Mouse (Mus musculus): ENCODE data around the gene Ikbkg. TPM values are rescaled to one million over a fixed set of nuclear protein-coding genes. Genes with fewer than 3 reads are reported as not detected.

Gene Ikbkg
- polyA plus RNA-seq, 1 experiment from 2014 or later = 19.1 TPM

- Histone ChIP-seq H3K36me3 (ENCODE audit: control insufficient read depth, insufficient read depth, low read length) (no peaks in the 10 kb centered on the region), H3K27ac (replicated peaks; ENCODE audit: low read depth, low read length) (no peak within 1 kb of the TSS), H3K4me2 (ENCODE audit: low read depth, severe bottlenecking) (peak within 1 kb of the TSS; percentile 51), H3K27me3 (ENCODE audit: control insufficient read depth, insufficient read depth, low read length) (no peaks in the 10 kb centered on the region), H3K4me3 (ENCODE audit: low read depth, low read length) (peak within 1 kb of the TSS; percentile 39), H3K9me3 (ENCODE audit: control insufficient read depth, low read length) (no peaks in the 10 kb centered on the region), H3K9ac (ENCODE audit: low read length) (peak within 1 kb of the TSS; percentile 56), H3K4me1 (ENCODE audit: control insufficient read depth, insufficient read depth, low read length) (no peaks in the 10 kb centered on the region)
- ATAC-seq (ENCODE audit: insufficient number of reproducible peaks, low FRiP score, low TSS enrichment, low read depth) = peak; percentile 94
- peak; percentile 82 for DNase-seq (ENCODE audit: low spot score)
- 32% methylated on average over 32 of the region's 32 CpGs for WGBS
Observed at GRCm38 (mm10) chrX:74372888-74373549, 20.1 kb upstream of the Ikbkg start, which contains the start of the genes Ubl4a and Slc10a3. Gene Ubl4a, minus strand, starts transcription at chrX:74373218. Gene Slc10a3, minus strand, starts transcription at chrX:74373349.

- Histone ChIP-seq H3K4me1 (ENCODE audit: control insufficient read depth, insufficient read depth, low read length) (no peaks in the 10 kb centered on the region), H3K4me3 (ENCODE audit: low read depth, low read length) (no peak overlapping the region), H3K27me3 (ENCODE audit: control insufficient read depth, insufficient read depth, low read length) (no peaks in the 10 kb centered on the region), H3K36me3 (ENCODE audit: control insufficient read depth, insufficient read depth, low read length) (0 out of 2 replicates have a peak, but pooled peaks cover 2% of the 10 kb centered on the region), H3K9ac (ENCODE audit: low read length) (no peak overlapping the region), H3K4me2 (ENCODE audit: low read depth, severe bottlenecking) (no peak overlapping the region), H3K27ac (replicated peaks; ENCODE audit: low read depth, low read length) (no peak overlapping the region), H3K9me3 (ENCODE audit: control insufficient read depth, low read length) (no peaks in the 10 kb centered on the region)
- WGBS = 60% methylated on average over 2 of the region's 2 CpGs
- DNase-seq (ENCODE audit: low spot score) (no peak), ATAC-seq (ENCODE audit: insufficient number of reproducible peaks, low FRiP score, low TSS enrichment, low read depth) (no peak)
Observed at GRCm38 (mm10) chrX:74384451-74384850, 8.6 kb upstream of the Ikbkg start.

GRCm38 (mm10) chrX:74388153-74388552 lies 4.9 kb upstream of the Ikbkg start:
- Histone ChIP-seq H3K4me3 (ENCODE audit: low read depth, low read length) (no peak overlapping the region), H3K4me2 (ENCODE audit: low read depth, severe bottlenecking) (no peak overlapping the region), H3K9me3 (ENCODE audit: control insufficient read depth, low read length) (no peaks in the 10 kb centered on the region), H3K36me3 (ENCODE audit: control insufficient read depth, insufficient read depth, low read length) (0 out of 2 replicates have a peak, but pooled peaks cover 2% of the 10 kb centered on the region), H3K27ac (replicated peaks; ENCODE audit: low read depth, low read length) (no peak overlapping the region), H3K4me1 (ENCODE audit: control insufficient read depth, insufficient read depth, low read length) (no peaks in the 10 kb centered on the region), H3K27me3 (ENCODE audit: control insufficient read depth, insufficient read depth, low read length) (no peaks in the 10 kb centered on the region), H3K9ac (ENCODE audit: low read length) (no peak overlapping the region)
- ATAC-seq (ENCODE audit: insufficient number of reproducible peaks, low FRiP score, low TSS enrichment, low read depth) (no peak), DNase-seq (ENCODE audit: low spot score) (no peak)

GRCm38 (mm10) chrX:74400136-74400535 lies 7.0 kb downstream of the Ikbkg start:
- no peak for DNase-seq (ENCODE audit: low spot score)
- H3K4me2 ChIP-seq (ENCODE audit: low read depth, severe bottlenecking) = no peak overlapping the region
- H3K9ac ChIP-seq (ENCODE audit: low read length) = no peak overlapping the region
- no peaks in the 10 kb centered on the region for H3K27me3 ChIP-seq (ENCODE audit: control insufficient read depth, insufficient read depth, low read length)
- H3K4me3 ChIP-seq (ENCODE audit: low read depth, low read length) = no peak overlapping the region
- no peak overlapping the region for H3K27ac ChIP-seq (replicated peaks; ENCODE audit: low read depth, low read length)
- H3K36me3 ChIP-seq (ENCODE audit: control insufficient read depth, insufficient read depth, low read length) = no peaks in the 10 kb centered on the region
- no peak for ATAC-seq (ENCODE audit: insufficient number of reproducible peaks, low FRiP score, low TSS enrichment, low read depth)
- no peaks in the 10 kb centered on the region for H3K9me3 ChIP-seq (ENCODE audit: control insufficient read depth, low read length)
- WGBS = 84% methylated on average over 3 of the region's 3 CpGs
- H3K4me1 ChIP-seq (ENCODE audit: control insufficient read depth, insufficient read depth, low read length) = no peaks in the 10 kb centered on the region

- DNase-seq (ENCODE audit: low spot score) (no peak), ATAC-seq (ENCODE audit: insufficient number of reproducible peaks, low FRiP score, low TSS enrichment, low read depth) (no peak)
- no peak overlapping the region for H3K4me2 ChIP-seq (ENCODE audit: low read depth, severe bottlenecking)
- no peaks in the 10 kb centered on the region for H3K4me1 ChIP-seq (ENCODE audit: control insufficient read depth, insufficient read depth, low read length)
- no peak overlapping the region for H3K9ac ChIP-seq (ENCODE audit: low read length)
- WGBS = 60% methylated on average over 2 of the region's 2 CpGs
- H3K9me3 ChIP-seq (ENCODE audit: control insufficient read depth, low read length) = no peaks in the 10 kb centered on the region
- no peaks in the 10 kb centered on the region for H3K27me3 ChIP-seq (ENCODE audit: control insufficient read depth, insufficient read depth, low read length)
- H3K36me3 ChIP-seq (ENCODE audit: control insufficient read depth, insufficient read depth, low read length) = no peaks in the 10 kb centered on the region
- H3K4me3 ChIP-seq (ENCODE audit: low read depth, low read length) = no peak overlapping the region
- H3K27ac ChIP-seq (replicated peaks; ENCODE audit: low read depth, low read length) = no peak overlapping the region
Observed at GRCm38 (mm10) chrX:74408340-74408739, 15.2 kb downstream of the Ikbkg start.

- no peaks in the 10 kb centered on the region for H3K9me3 ChIP-seq (ENCODE audit: control insufficient read depth, low read length)
- peak; percentile 44; the same call in 1 of the 2 replicates for ATAC-seq (ENCODE audit: insufficient number of reproducible peaks, low FRiP score, low TSS enrichment, low read depth)
- H3K27me3 ChIP-seq (ENCODE audit: control insufficient read depth, insufficient read depth, low read length) = no peaks in the 10 kb centered on the region
- H3K4me2 ChIP-seq (ENCODE audit: low read depth, severe bottlenecking) = no peak overlapping the region
- H3K4me3 ChIP-seq (ENCODE audit: low read depth, low read length) = no peak overlapping the region
- H3K9ac ChIP-seq (ENCODE audit: low read length) = no peak overlapping the region
- peak; percentile 64 for DNase-seq (ENCODE audit: low spot score)
- H3K4me1 ChIP-seq (ENCODE audit: control insufficient read depth, insufficient read depth, low read length) = no peaks in the 10 kb centered on the region
- H3K36me3 ChIP-seq (ENCODE audit: control insufficient read depth, insufficient read depth, low read length) = no peaks in the 10 kb centered on the region
- H3K27ac ChIP-seq (replicated peaks; ENCODE audit: low read depth, low read length) = no peak overlapping the region
Observed at GRCm38 (mm10) chrX:74413377-74413776, 20.3 kb downstream of the Ikbkg start.

- DNase-seq (ENCODE audit: low spot score) (no peak), ATAC-seq (ENCODE audit: insufficient number of reproducible peaks, low FRiP score, low TSS enrichment, low read depth) (no peak)
- no peaks in the 10 kb centered on the region for H3K9me3 ChIP-seq (ENCODE audit: control insufficient read depth, low read length)
- H3K9ac ChIP-seq (ENCODE audit: low read length) = no peak overlapping the region
- H3K4me3 ChIP-seq (ENCODE audit: low read depth, low read length) = no peak overlapping the region
- no peak overlapping the region for H3K4me2 ChIP-seq (ENCODE audit: low read depth, severe bottlenecking)
- no peaks in the 10 kb centered on the region for H3K4me1 ChIP-seq (ENCODE audit: control insufficient read depth, insufficient read depth, low read length)
- H3K27me3 ChIP-seq (ENCODE audit: control insufficient read depth, insufficient read depth, low read length) = no peaks in the 10 kb centered on the region
- no peak overlapping the region for H3K27ac ChIP-seq (replicated peaks; ENCODE audit: low read depth, low read length)
- H3K36me3 ChIP-seq (ENCODE audit: control insufficient read depth, insufficient read depth, low read length) = no peaks in the 10 kb centered on the region
Observed at GRCm38 (mm10) chrX:74424443-74424842, 31.4 kb downstream of the Ikbkg start.

- Histone ChIP-seq H3K27ac (replicated peaks; ENCODE audit: low read depth, low read length) (no peak overlapping the region), H3K9ac (ENCODE audit: low read length) (no peak overlapping the region), H3K27me3 (ENCODE audit: control insufficient read depth, insufficient read depth, low read length) (no peaks in the 10 kb centered on the region), H3K4me2 (ENCODE audit: low read depth, severe bottlenecking) (no peak overlapping the region), H3K9me3 (ENCODE audit: control insufficient read depth, low read length) (no peaks in the 10 kb centered on the region), H3K36me3 (ENCODE audit: control insufficient read depth, insufficient read depth, low read length) (no peaks in the 10 kb centered on the region), H3K4me3 (ENCODE audit: low read depth, low read length) (no peak overlapping the region), H3K4me1 (ENCODE audit: control insufficient read depth, insufficient read depth, low read length) (no peaks in the 10 kb centered on the region)
- no peak for ATAC-seq (ENCODE audit: insufficient number of reproducible peaks, low FRiP score, low TSS enrichment, low read depth)
- no peak for DNase-seq (ENCODE audit: low spot score)
- 93% methylated on average over 4 of the region's 4 CpGs for WGBS
Observed at GRCm38 (mm10) chrX:74425195-74425594, 32.1 kb downstream of the Ikbkg start.

- H3K4me1 ChIP-seq (ENCODE audit: control insufficient read depth, insufficient read depth, low read length) = no peaks in the 10 kb centered on the region
- 83% methylated on average over 1 of the region's 1 CpGs for WGBS
- H3K4me2 ChIP-seq (ENCODE audit: low read depth, severe bottlenecking) = no peak overlapping the region
- H3K9ac ChIP-seq (ENCODE audit: low read length) = no peak overlapping the region
- H3K36me3 ChIP-seq (ENCODE audit: control insufficient read depth, insufficient read depth, low read length) = no peaks in the 10 kb centered on the region
- no peak overlapping the region for H3K4me3 ChIP-seq (ENCODE audit: low read depth, low read length)
- no peaks in the 10 kb centered on the region for H3K9me3 ChIP-seq (ENCODE audit: control insufficient read depth, low read length)
- DNase-seq (ENCODE audit: low spot score) (no peak), ATAC-seq (ENCODE audit: insufficient number of reproducible peaks, low FRiP score, low TSS enrichment, low read depth) (no peak)
- no peaks in the 10 kb centered on the region for H3K27me3 ChIP-seq (ENCODE audit: control insufficient read depth, insufficient read depth, low read length)
- no peak overlapping the region for H3K27ac ChIP-seq (replicated peaks; ENCODE audit: low read depth, low read length)
Observed at GRCm38 (mm10) chrX:74426256-74426655, 33.2 kb downstream of the Ikbkg start.

Measured in limb, embryonic 11.5 days (tissue).